In the genomic region with DNA sequence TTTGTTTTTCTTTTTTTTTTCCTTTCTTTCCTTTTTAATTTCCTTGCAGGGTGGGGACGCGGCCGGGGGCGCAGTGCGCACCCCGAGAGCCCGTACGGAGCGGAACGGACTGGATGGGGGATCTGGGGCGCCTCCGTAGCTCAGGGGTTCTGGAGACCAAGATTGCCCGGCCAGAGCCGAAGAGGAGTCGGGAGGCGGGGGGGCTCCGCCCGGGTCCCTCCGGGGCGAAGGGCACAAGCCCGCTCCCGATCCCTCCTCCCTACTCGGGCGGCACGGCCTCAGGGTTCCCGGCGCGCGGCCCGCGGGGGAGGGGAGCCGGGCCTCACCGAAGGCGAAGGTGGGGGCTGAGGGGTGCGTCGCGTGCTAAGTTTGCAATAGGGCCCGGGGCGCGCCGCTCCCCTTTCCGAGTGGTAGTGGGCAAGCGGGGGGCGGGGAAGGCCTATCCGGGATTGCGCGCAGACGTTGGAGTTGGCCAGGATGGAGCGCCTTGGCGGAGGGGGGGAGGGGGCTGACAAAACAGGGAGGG, we compare ENCODE assay signal across 8 mouse cellular contexts. TPM values are rescaled to one million over a fixed set of nuclear protein-coding genes. Genes with fewer than 3 reads are reported as not detected.
DNase-seq lines count a peak whose midpoint lies in the region; ATAC-seq and TF ChIP-seq lines count a peak whose summit lies in the region.

No protein-coding gene starts in this region.

- H3K9ac ChIP-seq in hindbrain, embryonic 12.5 days: peak overlapping the region; percentile 92
- H3K9ac ChIP-seq in limb, embryonic 11.5 days (ENCODE audit: low read length): peak overlapping the region; percentile 94
- H3K9ac ChIP-seq in midbrain, postnatal 0 days (replicated peaks; ENCODE audit: low read length, poor library complexity, severe bottlenecking): peak overlapping the region; percentile 97
- H3K9ac ChIP-seq in stomach, embryonic 15.5 days: peak overlapping the region; percentile 98

- peak; percentile 63 for ATAC-seq in hindbrain, embryonic 12.5 days (ENCODE audit: low FRiP score)
- ATAC-seq in limb, embryonic 11.5 days (ENCODE audit: insufficient number of reproducible peaks, low FRiP score, low TSS enrichment, low read depth): peak; percentile 69
- peak; percentile 31 for ATAC-seq in midbrain, postnatal 0 days (ENCODE audit: low FRiP score)
- no peak for ATAC-seq in stomach, embryonic 15.5 days (ENCODE audit: insufficient read depth, low FRiP score, low read depth)

- H3K27me3 ChIP-seq in hindbrain, embryonic 12.5 days: peaks cover 39% of the 10 kb centered on the region
- H3K27me3 ChIP-seq in limb, embryonic 11.5 days (ENCODE audit: control insufficient read depth, insufficient read depth, low read length): peaks cover 19% of the 10 kb centered on the region
- H3K27me3 ChIP-seq in midbrain, postnatal 0 days (ENCODE audit: insufficient read depth, low read length): peaks cover 13% of the 10 kb centered on the region
- H3K27me3 ChIP-seq in stomach, embryonic 15.5 days (replicated peaks): peaks cover 10% of the 10 kb centered on the region; the same call in 1 of the 2 replicates

- under 1% methylated on average over 48 of the region's 50 CpGs for WGBS in hindbrain, embryonic 12.5 days
- WGBS in limb, embryonic 11.5 days: under 1% methylated on average over 48 of the region's 50 CpGs
- 1% methylated on average over 38 of the region's 50 CpGs for WGBS in midbrain, postnatal 0 days
- WGBS in stomach, embryonic 15.5 days: 0% methylated on average over 39 of the region's 50 CpGs

- no peaks in the 10 kb centered on the region for H3K36me3 ChIP-seq in hindbrain, embryonic 12.5 days
- no peaks in the 10 kb centered on the region for H3K36me3 ChIP-seq in limb, embryonic 11.5 days (ENCODE audit: control insufficient read depth, insufficient read depth, low read length)
- H3K36me3 ChIP-seq in midbrain, postnatal 0 days (ENCODE audit: insufficient read depth, low read length): no peaks in the 10 kb centered on the region
- no peaks in the 10 kb centered on the region for H3K36me3 ChIP-seq in stomach, embryonic 15.5 days

- H3K4me3 ChIP-seq in hindbrain, embryonic 12.5 days: peak overlapping the region; percentile 85
- peak overlapping the region; percentile 82 for H3K4me3 ChIP-seq in limb, embryonic 11.5 days (ENCODE audit: low read depth, low read length)
- H3K4me3 ChIP-seq in midbrain, postnatal 0 days (ENCODE audit: low read depth, low read length): peak overlapping the region; percentile 92
- peak overlapping the region; percentile 78 for H3K4me3 ChIP-seq in stomach, embryonic 15.5 days (replicated peaks)

- no peaks in the 10 kb centered on the region for H3K9me3 ChIP-seq in hindbrain, embryonic 12.5 days (replicated peaks)
- H3K9me3 ChIP-seq in limb, embryonic 11.5 days (ENCODE audit: control insufficient read depth, low read length): no peaks in the 10 kb centered on the region
- H3K9me3 ChIP-seq in midbrain, postnatal 0 days (ENCODE audit: low read length): no peaks in the 10 kb centered on the region
- H3K9me3 ChIP-seq in stomach, embryonic 15.5 days: no peaks in the 10 kb centered on the region

- DNase-seq in left cerebral cortex, adult 18-20 months (ENCODE audit: low spot score in 2 of 2): peak; percentile 67 to 74
- no peak for DNase-seq in left cerebral cortex, postnatal 14 days (ENCODE audit: low spot score in 2 of 2)
- DNase-seq in c-Kit-positive CD71-positive TER-119-negative erythroid progenitor cells, embryonic 14.5 days (ENCODE audit: low read depth): peak; percentile 67
- peak; percentile 79 for DNase-seq in frontal cortex, postnatal 14 days (ENCODE audit: low spot score in 2 of 2)
- DNase-seq in limb, embryonic 11.5 days (ENCODE audit: low spot score): peak; percentile 87
- no peak for DNase-seq in midbrain, postnatal 0 days (ENCODE audit: low spot score)

- peak overlapping the region; percentile 100 for H3K4me2 ChIP-seq in hindbrain, embryonic 12.5 days (replicated peaks)
- H3K4me2 ChIP-seq in limb, embryonic 11.5 days (ENCODE audit: low read depth, severe bottlenecking): peak overlapping the region; percentile 99
- peak overlapping the region; percentile 100 for H3K4me2 ChIP-seq in midbrain, postnatal 0 days (ENCODE audit: low read depth, low read length, poor library complexity, severe bottlenecking)
- peak overlapping the region; percentile 94 for H3K4me2 ChIP-seq in stomach, embryonic 15.5 days

- no peak for TF ChIP-seq CTCF in midbrain, postnatal 0 days (IDR thresholded peaks at IDR 0.05)

- peaks cover 52% of the 10 kb centered on the region for H3K4me1 ChIP-seq in hindbrain, embryonic 12.5 days
- peaks cover 27% of the 10 kb centered on the region for H3K4me1 ChIP-seq in limb, embryonic 11.5 days (ENCODE audit: control insufficient read depth, insufficient read depth, low read length)
- peaks cover 8% of the 10 kb centered on the region; the same call in 1 of the 2 replicates for H3K4me1 ChIP-seq in midbrain, postnatal 0 days (ENCODE audit: insufficient read depth, low read length)
- peaks cover 50% of the 10 kb centered on the region for H3K4me1 ChIP-seq in stomach, embryonic 15.5 days

- intact Hi-C loops in left cerebral cortex, postnatal 14 days (cut with DNase I): no loop called here

- H3K27ac ChIP-seq in hindbrain, embryonic 12.5 days: peak overlapping the region; percentile 97
- peak overlapping the region; percentile 94 for H3K27ac ChIP-seq in limb, embryonic 11.5 days (replicated peaks; ENCODE audit: low read depth, low read length)
- H3K27ac ChIP-seq in midbrain, postnatal 0 days (ENCODE audit: low read depth, low read length): peak overlapping the region; percentile 92
- H3K27ac ChIP-seq in stomach, embryonic 15.5 days: peak overlapping the region; percentile 99

RNA-seq across cellular contexts. Expression of gene Zbtb7a, which starts 1.7 kb away (rescaled TPM):
- 100 to 1,000 TPM; 135 to 137 TPM for total RNA-seq in left cerebral cortex, adult 18-20 months (2021)
- total RNA-seq in left cerebral cortex, postnatal 14 days (2021): 10 to 100 TPM; 74.8 to 76.0 TPM
- 17.7 and 18.2 TPM in 2 replicates for polyA plus RNA-seq in hindbrain, embryonic 12.5 days (2016; fragmentation: Nextera tagmentation; extraction: Ambion mirVana)
- 6.7 and 8.4 TPM in 2 replicates for polyA plus RNA-seq in limb, embryonic 11.5 days (2014; fragmentation: Nextera tagmentation; extraction: Ambion mirVana)
- total RNA-seq in midbrain, postnatal 0 days (2014; rRNA removed): 23.6 and 29.5 TPM in 2 replicates
- polyA plus RNA-seq in midbrain, postnatal 0 days (2015; fragmentation: Nextera tagmentation; extraction: Ambion mirVana): 16.1 and 18.0 TPM in 2 replicates
- polyA plus RNA-seq in stomach, embryonic 15.5 days (2015; fragmentation: Nextera tagmentation; extraction: Ambion mirVana): 56.2 and 60.1 TPM in 2 replicates

RNA-seq across cellular contexts. Expression of gene Pias4, which starts 31.0 kb away (rescaled TPM):
- 10 to 100 TPM; 27.8 to 28.8 TPM for total RNA-seq in left cerebral cortex, adult 18-20 months (2021)
- total RNA-seq in left cerebral cortex, postnatal 14 days (2021): 10 to 100 TPM; 23.7 to 29.9 TPM
- polyA plus RNA-seq in hindbrain, embryonic 12.5 days (2016; fragmentation: Nextera tagmentation; extraction: Ambion mirVana): 56.7 and 59.2 TPM in 2 replicates
- polyA plus RNA-seq in limb, embryonic 11.5 days (2014; fragmentation: Nextera tagmentation; extraction: Ambion mirVana): 53.3 and 56.9 TPM in 2 replicates
- total RNA-seq in midbrain, postnatal 0 days (2014; rRNA removed): 31.2 and 38.0 TPM in 2 replicates
- 30.1 and 31.3 TPM in 2 replicates for polyA plus RNA-seq in midbrain, postnatal 0 days (2015; fragmentation: Nextera tagmentation; extraction: Ambion mirVana)
- polyA plus RNA-seq in stomach, embryonic 15.5 days (2015; fragmentation: Nextera tagmentation; extraction: Ambion mirVana): 41.8 and 44.9 TPM in 2 replicates

RNA-seq across cellular contexts. Expression of gene Map2k2, which starts 31.1 kb away (rescaled TPM):
- total RNA-seq in left cerebral cortex, adult 18-20 months (2021): 100 to 1,000 TPM; 133 to 137 TPM
- 100 to 1,000 TPM; 116 to 122 TPM for total RNA-seq in left cerebral cortex, postnatal 14 days (2021)
- 223 and 232 TPM in 2 replicates for polyA plus RNA-seq in hindbrain, embryonic 12.5 days (2016; fragmentation: Nextera tagmentation; extraction: Ambion mirVana)
- polyA plus RNA-seq in limb, embryonic 11.5 days (2014; fragmentation: Nextera tagmentation; extraction: Ambion mirVana): 230 and 239 TPM in 2 replicates
- 256 and 261 TPM in 2 replicates for total RNA-seq in midbrain, postnatal 0 days (2014; rRNA removed)
- 210 and 218 TPM in 2 replicates for polyA plus RNA-seq in midbrain, postnatal 0 days (2015; fragmentation: Nextera tagmentation; extraction: Ambion mirVana)
- polyA plus RNA-seq in stomach, embryonic 15.5 days (2015; fragmentation: Nextera tagmentation; extraction: Ambion mirVana): 159 and 181 TPM in 2 replicates

RNA-seq across cellular contexts. Expression of gene Creb3l3, which starts 38.1 kb away (rescaled TPM):
- under 1 TPM; 0.35 to 0.67 TPM for total RNA-seq in left cerebral cortex, adult 18-20 months (2021)
- total RNA-seq in left cerebral cortex, postnatal 14 days (2021): under 1 TPM; 0.15 to 0.44 TPM
- polyA plus RNA-seq in hindbrain, embryonic 12.5 days (2016; fragmentation: Nextera tagmentation; extraction: Ambion mirVana): 0.12 and 0.46 TPM in 2 replicates
- 0.27 and 0.28 TPM in 2 replicates for polyA plus RNA-seq in limb, embryonic 11.5 days (2014; fragmentation: Nextera tagmentation; extraction: Ambion mirVana)
- total RNA-seq in midbrain, postnatal 0 days (2014; rRNA removed): 0.28 and 1.6 TPM in 2 replicates
- polyA plus RNA-seq in midbrain, postnatal 0 days (2015; fragmentation: Nextera tagmentation; extraction: Ambion mirVana): 0.62 and 0.81 TPM in 2 replicates
- 10.6 and 11.4 TPM in 2 replicates for polyA plus RNA-seq in stomach, embryonic 15.5 days (2015; fragmentation: Nextera tagmentation; extraction: Ambion mirVana)

RNA-seq across cellular contexts. Expression of gene Eef2, which starts 39.7 kb away (rescaled TPM):
- 100 to 1,000 TPM; 899 to 919 TPM for total RNA-seq in left cerebral cortex, adult 18-20 months (2021)
- 100 to 1,000 TPM; 936 to 941 TPM for total RNA-seq in left cerebral cortex, postnatal 14 days (2021)
- polyA plus RNA-seq in hindbrain, embryonic 12.5 days (2016; fragmentation: Nextera tagmentation; extraction: Ambion mirVana): 539 TPM in 2 replicates
- 428 TPM in 2 replicates for polyA plus RNA-seq in limb, embryonic 11.5 days (2014; fragmentation: Nextera tagmentation; extraction: Ambion mirVana)
- total RNA-seq in midbrain, postnatal 0 days (2014; rRNA removed): 2,062 and 2,304 TPM in 2 replicates
- 440 and 459 TPM in 2 replicates for polyA plus RNA-seq in midbrain, postnatal 0 days (2015; fragmentation: Nextera tagmentation; extraction: Ambion mirVana)
- polyA plus RNA-seq in stomach, embryonic 15.5 days (2015; fragmentation: Nextera tagmentation; extraction: Ambion mirVana): 517 and 544 TPM in 2 replicates

Comparison
In these comparisons a context has a peak if more than half of its experiments do, and no peak if none do; other contexts are left out.
1. DNase-seq: peak in left cerebral cortex, adult 18-20 months (2 of 2), c-Kit-positive CD71-positive TER-119-negative erythroid progenitor cells, embryonic 14.5 days (single experiment), frontal cortex, postnatal 14 days (2 of 2) and limb, embryonic 11.5 days (single experiment); none in left cerebral cortex, postnatal 14 days (0 of 2) and midbrain, postnatal 0 days (single experiment).
2. Peak in every context shown above with its lines, with median percentiles within 50 percentile points of each other: H3K27ac ChIP-seq, H3K4me2 ChIP-seq, H3K4me3 ChIP-seq and H3K9ac ChIP-seq.